Mouse (Mus musculus) neutrophil, adult 59 days (primary cell): ENCODE measurements around the gene Inpp5k. TPM values are rescaled to one million over a fixed set of nuclear protein-coding genes. Genes with fewer than 3 reads are reported as not detected.

ENCODE experiments used
- total RNA-seq, 2 experiments: library from RNA; stranded (reverse); gene quantifications; 1 replicate in 1 of 2; 2 replicates in 1 of 2; pipeline ENCODE4 v1.2.4; 2023

Gene Inpp5k
- 10 to 100 TPM; 92.0 to 92.2 TPM for total RNA-seq

DNA sequence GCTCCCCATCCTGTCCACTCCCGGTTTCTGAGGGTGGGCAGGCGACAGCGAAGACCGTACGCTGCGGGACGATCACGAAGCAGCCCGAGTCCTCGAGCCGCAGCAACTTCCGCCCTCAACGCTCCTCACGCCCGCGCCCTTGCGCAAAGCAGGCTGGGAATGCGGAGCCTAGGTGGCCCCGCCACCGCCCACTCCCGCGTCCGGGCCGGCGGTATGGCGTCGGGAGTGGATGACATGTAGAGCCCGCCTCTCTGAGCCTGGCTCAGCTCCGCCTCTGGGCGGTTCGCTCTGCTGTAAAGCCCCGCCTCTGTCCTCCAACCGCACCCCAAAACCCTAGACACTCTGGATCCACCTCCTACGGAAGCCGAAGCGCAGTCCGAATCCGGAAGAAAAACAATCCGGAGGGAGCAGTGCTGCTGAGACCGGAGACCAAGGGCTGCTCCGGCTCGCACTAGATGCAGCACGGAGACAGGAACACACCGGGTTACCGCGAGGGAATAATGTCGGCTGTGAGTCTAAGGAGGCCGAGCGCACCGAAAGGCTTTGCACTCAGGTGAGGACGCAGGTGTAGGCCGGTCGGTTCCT is at the start of gene Inpp5k:
TSS of gene Inpp5k (plus strand) at position 344 of the 585 bp plus-strand sequence.

DNA sequence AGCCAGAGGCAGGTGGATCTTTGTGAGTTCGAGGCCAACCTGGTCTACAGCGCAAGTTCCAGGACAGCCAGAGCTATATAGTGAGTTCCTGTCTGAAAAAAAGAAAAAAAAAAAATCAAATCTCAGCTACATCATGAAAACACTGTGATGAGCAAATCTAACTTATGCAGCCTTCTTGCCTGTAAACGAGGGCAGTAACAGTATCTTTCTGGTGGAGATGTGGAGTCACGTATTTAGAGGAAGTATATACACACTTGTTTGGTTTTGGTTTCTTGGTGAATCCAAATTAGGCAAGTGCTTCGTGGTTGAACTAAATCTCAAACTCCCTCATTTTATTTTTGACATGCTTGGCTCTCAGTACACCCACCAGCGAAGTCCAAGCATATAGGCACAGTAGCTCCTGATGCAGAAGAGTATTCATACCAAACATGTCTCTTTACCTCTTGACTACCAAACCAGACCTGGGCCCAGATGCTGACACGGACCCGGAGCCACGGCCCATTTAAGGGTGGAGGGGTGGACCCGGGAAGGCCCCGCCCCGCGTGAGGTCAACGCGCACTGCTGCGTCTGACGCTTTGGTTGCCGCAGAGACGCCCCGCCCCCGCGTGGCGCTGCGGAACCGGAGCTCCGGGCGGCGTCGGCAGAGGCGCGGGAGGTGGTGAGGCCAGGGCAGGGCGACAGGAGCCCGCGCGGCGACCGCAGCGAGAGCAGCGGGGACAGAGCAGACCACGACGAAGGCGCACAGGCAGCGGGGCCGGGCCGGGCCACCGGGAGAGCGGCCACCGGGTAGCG is 43.1 kb upstream of the Inpp5k start, which contains the start of gene Pitpna:
TSS of gene Pitpna (plus strand) at position 605 of the 792 bp plus-strand sequence.

GRCm38 (mm10) chr11:75650311-75650710 is 19.5 kb downstream of the Inpp5k start, which contains the start of gene Myo1c:
TSS of gene Myo1c (plus strand) at chr11:75650504.

DNA sequence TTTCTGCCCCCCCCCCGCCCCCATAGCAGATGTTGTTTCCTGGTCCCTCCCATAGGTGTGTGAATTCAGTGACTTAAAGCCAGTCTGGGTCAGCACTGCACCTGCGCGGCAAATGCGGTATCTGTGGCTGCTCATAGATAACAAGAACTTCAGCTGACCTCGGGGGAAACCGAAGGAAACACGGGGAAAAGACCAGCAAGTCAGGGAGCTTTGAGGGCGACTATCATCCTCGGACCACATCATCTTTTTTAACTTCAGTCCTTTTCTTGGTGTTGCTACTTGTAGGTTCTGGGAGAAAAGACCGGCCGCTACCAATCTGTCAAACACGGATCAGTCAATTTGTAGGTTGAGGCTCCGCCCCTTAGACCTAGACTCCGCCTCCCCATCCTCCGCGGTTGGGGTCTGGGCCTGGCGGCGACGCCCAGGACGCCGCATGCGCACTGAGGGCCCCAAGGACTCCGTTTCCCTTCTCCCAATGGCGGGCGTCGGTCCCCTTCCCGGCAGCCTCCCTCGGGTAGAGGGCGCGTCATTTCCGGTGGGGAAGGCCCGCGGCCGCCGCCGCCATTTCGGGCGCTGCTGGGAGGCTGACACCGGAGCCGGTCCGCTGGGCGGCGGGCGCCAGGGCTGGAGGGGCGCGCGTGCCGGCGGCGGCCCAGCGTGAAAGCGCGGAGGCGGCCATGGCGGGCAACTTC is 48.1 kb downstream of the Inpp5k start, which contains the start of gene Crk:
TSS of gene Crk (plus strand) at position 513 of the 692 bp plus-strand sequence.

Other genes starting within 250 kb of the Inpp5k start
- gene Serpinf1, start 208.3 kb upstream of the Inpp5k start, total RNA-seq = 10 to 100 TPM; 15.6 to 17.8 TPM
- under 1 TPM; 0.16 to 0.18 TPM for gene Serpinf2, start 191.4 kb upstream of the Inpp5k start, total RNA-seq
- gene Wdr81, start 176.3 kb upstream of the Inpp5k start, total RNA-seq = 10 to 100 TPM; 24.7 to 27.7 TPM
- 1 to 10 TPM; 4.1 to 4.8 TPM for gene Tlcd2, start 169.3 kb upstream of the Inpp5k start, total RNA-seq
- 100 to 1,000 TPM; 101 to 114 TPM for gene Prpf8, start 144.2 kb upstream of the Inpp5k start, total RNA-seq
- gene Rilp, start 120.9 kb upstream of the Inpp5k start, total RNA-seq = under 1 TPM; 0.27 to 0.49 TPM
- 1 to 10 TPM; 1.1 to 1.8 TPM for gene Scarf1, start 117.4 kb upstream of the Inpp5k start, total RNA-seq
- 10 to 100 TPM; 61.0 to 72.2 TPM for gene Slc43a2, start 99.3 kb upstream of the Inpp5k start, total RNA-seq
- gene Pitpna, start 42.9 kb upstream of the Inpp5k start, total RNA-seq = 100 to 1,000 TPM; 209 to 245 TPM
- 10 to 100 TPM; 48.8 to 72.1 TPM for gene Myo1c, start 19.5 kb downstream of the Inpp5k start, total RNA-seq
- 10 to 100 TPM; 57.5 to 59.7 TPM for gene Crk, start 48.3 kb downstream of the Inpp5k start, total RNA-seq
- 100 to 1,000 TPM; 188 to 231 TPM for gene Ywhae, start 101.9 kb downstream of the Inpp5k start, total RNA-seq
- not detected for gene Doc2b, start 165.1 kb downstream of the Inpp5k start, total RNA-seq